Mouse (Mus musculus): ENCODE data around the gene Olfr282.
"Not testable (repeated sequence)": the region's sequence is repeated elsewhere in the genome, so short reads cannot be mapped to it uniquely, and the experiment has no call there.

Gene Olfr282

GRCm38 (mm10) chr15:98430925-98431324, at the start of gene Olfr282:
Gene Olfr282 (plus strand): TSS chr15:98431225.
- not testable (repeated sequence) for DNase-seq (ENCODE audit: low spot score in 2 of 2)

- no peak for DNase-seq (ENCODE audit: low spot score in 2 of 2)
Measured at GRCm38 (mm10) chr15:98387621-98388020, 43.4 kb upstream of the Olfr282 start.

DNA sequence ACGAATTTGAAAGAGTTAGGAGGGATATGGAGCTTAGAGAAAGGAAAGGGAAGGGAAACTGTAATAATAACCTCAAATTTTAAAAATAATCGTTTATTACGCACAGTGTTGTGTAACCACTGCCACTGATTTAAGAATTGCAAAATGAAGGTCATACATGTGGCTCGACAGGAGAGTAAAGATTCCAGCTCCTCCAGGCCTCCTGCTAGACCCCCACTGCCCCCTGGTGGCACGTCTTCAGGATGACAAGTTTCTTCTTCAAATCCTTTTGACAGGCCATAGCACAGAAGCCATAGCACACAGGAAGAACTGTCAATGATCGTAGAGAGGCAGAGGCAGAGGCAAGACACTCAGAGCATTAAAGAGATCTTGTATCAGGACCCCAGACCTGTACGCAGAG, 41.2 kb upstream of the Olfr282 start:
- peak; percentile 25 to 66 for DNase-seq (ENCODE audit: low spot score in 2 of 2)

DNA sequence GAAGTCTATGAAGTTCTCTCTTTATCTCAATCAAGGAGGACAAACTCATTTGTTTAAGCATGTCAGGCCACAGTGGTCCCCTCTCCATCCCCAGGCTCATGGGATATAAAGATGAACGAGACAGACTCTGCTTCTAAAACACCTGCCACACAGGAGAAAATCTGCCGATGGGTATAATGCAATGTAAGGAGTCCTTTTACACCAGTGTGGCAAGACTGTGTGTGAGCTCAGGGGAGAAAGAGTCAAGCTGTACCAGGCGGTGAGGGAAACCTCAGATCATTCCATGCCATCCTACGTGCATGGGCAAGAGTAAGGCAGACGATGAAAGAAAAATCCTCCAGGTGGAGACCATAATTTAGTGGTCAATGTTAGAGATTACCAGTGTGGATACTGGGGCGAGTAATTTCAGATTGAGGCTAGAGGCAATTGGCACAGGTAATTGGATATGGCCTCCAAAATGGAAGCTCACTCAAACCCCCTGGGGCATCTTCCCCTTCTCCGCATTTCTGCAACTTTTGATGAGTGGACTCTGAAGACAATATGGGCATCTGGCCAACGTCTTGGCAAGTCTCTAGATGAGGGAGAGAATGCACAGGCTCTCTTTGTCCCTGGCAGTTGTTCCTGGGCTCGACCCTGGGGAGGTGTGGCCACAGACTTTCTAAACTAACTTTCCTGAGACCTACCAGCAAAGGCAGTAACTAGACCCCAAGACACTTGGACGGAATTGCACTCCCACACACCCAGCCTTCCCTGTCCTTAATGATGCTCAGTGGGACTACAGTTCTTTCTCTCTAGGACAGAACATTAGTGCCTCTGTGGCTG, 39.7 kb upstream of the Olfr282 start:
- no peak for DNase-seq (ENCODE audit: low spot score in 2 of 2)

GRCm38 (mm10) chr15:98391903-98392187, 39.2 kb upstream of the Olfr282 start:
- no peak for DNase-seq (ENCODE audit: low spot score in 2 of 2)

- no peak for DNase-seq (ENCODE audit: low spot score in 2 of 2)
Measured at GRCm38 (mm10) chr15:98397136-98397535, 33.9 kb upstream of the Olfr282 start.

DNA sequence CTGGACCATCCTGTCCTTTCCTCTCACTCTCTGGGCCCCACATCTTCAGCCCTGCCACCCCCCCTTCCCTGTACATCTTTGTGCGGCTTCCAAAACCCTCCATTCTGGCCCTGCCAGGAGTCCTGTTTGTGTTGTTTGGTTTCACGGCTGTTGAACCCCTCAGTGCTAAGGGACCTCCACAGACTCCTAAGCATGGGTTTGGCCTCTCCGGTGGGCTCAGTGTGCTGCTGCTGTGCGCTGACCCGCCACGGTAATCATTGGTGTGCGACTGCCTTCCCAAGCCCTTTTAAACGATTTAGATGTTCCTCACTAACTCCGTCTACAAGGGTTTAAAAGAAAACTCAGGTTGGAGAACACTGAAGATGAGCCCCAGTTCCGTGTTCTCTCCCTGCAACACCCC, 28.7 kb upstream of the Olfr282 start:
- DNase-seq (ENCODE audit: low spot score in 2 of 2) = no peak

GRCm38 (mm10) chr15:98408406-98409060, 22.5 kb upstream of the Olfr282 start:
- DNase-seq (ENCODE audit: low spot score in 2 of 2) = peak in 1 of 2 experiments; percentile 25

DNA sequence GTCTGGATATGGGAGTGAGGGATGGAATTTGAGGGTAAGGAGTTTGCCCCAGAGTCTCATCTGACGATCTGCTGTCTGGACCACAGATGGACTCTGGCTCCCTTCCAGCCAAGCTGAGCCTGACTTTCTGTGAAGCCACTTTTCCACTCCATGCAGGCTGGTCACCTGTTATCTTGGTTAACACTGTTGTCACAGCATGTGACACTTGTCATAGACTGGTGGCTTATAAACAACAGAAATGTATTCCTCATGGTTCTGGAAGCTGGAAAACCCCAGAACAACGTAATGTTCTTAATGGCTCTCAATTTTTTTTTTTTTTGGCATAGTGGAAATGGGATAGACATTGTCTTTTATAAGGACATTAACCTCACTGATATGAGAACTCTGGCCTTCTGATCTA, 21.4 kb upstream of the Olfr282 start:
- DNase-seq (ENCODE audit: low spot score in 2 of 2) = no peak

GRCm38 (mm10) chr15:98410249-98410648, 20.8 kb upstream of the Olfr282 start:
- no peak for DNase-seq (ENCODE audit: low spot score in 2 of 2)

DNA sequence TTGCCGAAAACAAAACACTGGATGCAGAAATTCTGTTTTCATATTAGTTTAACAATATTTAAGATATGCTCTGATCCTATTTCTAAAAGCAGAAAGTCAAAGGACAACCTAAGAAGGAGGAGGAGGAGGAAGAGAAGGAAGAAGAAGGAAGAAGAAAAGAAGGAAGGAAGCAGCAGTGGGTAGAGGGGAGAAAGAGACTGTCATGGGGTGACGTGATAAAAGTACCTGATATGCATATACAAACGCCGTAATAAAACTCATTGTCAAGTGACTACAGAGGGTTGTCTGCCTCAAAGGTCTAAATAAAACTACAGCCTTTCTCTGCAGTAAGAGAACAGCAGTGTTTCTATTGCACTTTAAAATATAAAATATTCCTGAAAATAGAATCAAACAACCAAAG, 15.0 kb upstream of the Olfr282 start:
- no peak for DNase-seq (ENCODE audit: low spot score in 2 of 2)

GRCm38 (mm10) chr15:98416802-98417201, 14.2 kb upstream of the Olfr282 start:
- DNase-seq (ENCODE audit: low spot score in 2 of 2) = not testable (repeated sequence)

GRCm38 (mm10) chr15:98417285-98417684, 13.7 kb upstream of the Olfr282 start:
- not testable (repeated sequence) for DNase-seq (ENCODE audit: low spot score in 2 of 2)

GRCm38 (mm10) chr15:98418096-98418495, 12.9 kb upstream of the Olfr282 start:
- no peak for DNase-seq (ENCODE audit: low spot score in 2 of 2)

GRCm38 (mm10) chr15:98420897-98421296, 10.1 kb upstream of the Olfr282 start:
- no peak for DNase-seq (ENCODE audit: low spot score in 2 of 2)

DNA sequence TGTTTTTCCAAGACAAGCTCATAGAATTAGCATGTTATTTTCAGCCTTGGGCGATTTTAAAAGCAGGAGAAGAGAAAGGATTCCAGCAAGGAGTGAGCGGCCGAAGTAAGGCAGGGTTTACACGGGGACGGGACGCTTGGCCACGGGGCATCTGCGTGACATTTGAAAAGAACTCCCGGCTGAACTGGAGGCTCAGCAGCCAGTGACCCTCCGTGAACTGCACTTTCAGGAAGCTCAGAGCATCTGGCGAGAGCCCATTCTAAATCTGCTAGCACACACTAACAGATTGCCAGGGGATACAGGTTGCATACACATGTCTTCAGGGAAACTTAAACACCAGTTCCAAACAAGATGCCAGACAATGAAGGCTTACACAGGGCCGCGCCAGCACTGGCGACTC, 6.7 kb upstream of the Olfr282 start:
- DNase-seq (ENCODE audit: low spot score in 2 of 2) = no peak

DNA sequence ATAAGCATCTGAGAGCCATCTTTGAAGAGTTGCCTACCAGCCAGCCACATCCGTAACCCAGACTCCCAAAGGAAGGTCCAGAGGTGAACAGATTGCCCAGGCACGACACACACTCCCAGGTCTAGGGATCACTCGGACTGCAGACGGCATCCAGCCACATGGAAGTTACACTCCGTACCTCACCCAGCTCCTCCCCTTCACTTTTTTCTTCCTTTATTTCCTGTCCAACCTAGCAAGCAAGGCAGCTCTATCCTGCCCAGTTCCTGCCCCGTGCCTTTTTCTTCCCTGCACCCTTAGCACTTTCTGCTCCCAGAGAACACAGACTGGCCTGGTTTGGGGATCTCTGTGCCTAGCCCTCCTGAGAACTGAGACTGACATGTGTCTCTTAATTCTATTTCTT, 6.3 kb upstream of the Olfr282 start:
- DNase-seq (ENCODE audit: low spot score in 2 of 2) = no peak

DNA sequence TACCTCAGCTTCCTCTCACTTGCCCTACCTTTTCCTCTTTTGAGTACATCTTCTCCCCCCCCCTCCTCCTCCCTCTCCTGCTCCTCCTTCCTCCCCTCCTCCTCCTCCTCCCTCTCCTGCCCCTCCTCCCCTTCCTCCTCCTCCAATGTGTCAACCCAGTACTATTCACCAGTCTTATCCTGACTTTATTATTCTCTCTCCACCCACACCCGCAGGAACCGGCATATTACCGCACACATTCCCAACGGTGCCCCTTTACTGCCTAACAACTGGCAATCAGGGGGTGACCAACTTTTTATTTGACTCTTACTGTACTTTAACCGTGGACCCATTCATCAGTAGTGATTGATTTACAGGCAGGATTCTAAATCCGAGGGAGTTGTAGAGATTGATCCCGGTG, 5.8 kb upstream of the Olfr282 start:
- no peak for DNase-seq (ENCODE audit: low spot score in 2 of 2)

DNA sequence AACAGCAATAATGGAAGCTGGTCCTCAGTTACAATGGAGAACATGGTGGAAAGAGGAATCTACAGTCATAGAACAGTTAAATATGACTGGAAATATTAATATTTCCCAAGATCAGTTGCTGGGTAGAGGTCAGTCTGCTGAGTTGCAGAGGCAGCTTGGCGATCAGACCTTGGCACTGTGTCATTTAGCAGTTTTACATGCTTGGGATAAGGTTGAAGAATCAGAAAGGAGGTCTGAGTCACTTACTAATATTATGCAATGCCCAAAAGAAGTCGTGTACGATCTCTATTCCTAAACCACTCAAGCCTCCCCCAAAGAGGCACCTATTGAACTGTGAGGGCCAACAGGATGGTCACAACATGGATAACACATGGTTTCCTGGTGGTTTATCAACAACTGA, 13.5 kb downstream of the Olfr282 start:
- DNase-seq (ENCODE audit: low spot score in 2 of 2) = no peak

DNA sequence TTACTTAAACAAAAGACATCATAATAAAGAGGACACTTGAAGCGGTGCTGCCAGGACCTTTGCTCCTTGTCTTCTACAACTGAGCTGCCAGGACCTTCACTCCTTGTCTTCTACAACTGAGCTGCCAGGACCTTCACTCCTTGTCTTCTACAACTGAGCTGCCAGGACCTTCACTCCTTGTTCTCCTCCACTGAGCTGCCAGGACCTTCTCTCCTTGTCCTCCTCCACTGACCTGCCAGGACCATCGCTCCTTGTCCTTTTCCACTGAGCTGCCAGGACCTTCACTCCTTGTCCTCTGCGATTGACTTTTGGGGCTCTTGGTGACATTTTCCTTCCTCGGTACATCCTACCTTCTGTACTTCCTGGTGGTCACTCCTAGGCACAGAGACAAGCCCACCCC, 17.5 kb downstream of the Olfr282 start:
- no peak for DNase-seq (ENCODE audit: low spot score in 2 of 2)

DNA sequence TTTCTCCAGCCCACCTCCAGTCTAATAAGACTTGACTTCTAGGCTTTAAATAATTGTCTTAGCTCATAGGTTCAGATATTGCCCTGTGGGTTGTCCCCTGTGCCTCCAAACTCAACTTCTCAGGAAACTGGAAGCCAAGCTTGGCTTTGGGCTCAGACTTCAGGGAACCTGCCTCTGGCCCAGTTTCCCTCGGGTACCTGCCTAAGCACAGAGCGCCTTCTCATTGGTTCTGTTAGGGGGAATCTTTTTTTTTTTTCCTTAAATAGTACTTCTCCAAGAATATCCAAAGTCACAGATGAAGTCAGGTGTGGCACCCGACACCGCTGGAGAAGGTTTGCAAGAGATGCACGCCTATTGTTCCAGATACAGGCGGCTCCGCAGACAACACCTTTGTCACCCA, 21.3 kb downstream of the Olfr282 start, which contains the start of gene Olfr281:
Gene Olfr281, plus strand, starts transcription at position 301 of the 400 bp plus-strand sequence.
- no peak for DNase-seq (ENCODE audit: low spot score in 2 of 2)

- no peak for DNase-seq (ENCODE audit: low spot score in 2 of 2)
Measured at GRCm38 (mm10) chr15:98469596-98469995, 38.6 kb downstream of the Olfr282 start, which contains the start of gene OR5BS1P. Gene OR5BS1P (plus strand): TSS chr15:98469896.

DNA sequence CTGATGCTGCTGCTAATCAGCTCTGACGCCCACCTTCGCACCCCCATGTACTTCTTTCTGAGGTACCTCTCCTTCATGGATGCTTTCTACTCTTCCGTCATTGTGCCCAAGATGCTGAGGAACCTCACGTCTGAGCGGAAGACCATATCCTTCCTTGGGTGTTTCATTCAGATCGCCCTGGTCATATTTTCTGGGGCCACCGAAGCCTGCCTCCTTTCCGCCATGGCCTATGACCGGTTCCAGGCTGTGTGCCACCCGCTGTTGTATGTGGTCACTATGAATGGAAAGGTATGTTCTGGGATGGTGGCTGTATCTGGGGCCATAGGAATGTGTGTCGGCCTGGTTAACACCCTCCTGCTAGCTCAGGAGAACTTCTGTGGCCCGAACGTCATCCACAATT, 40.5 kb downstream of the Olfr282 start:
- DNase-seq (ENCODE audit: low spot score in 2 of 2) = no peak

Data from frontal cortex, postnatal 10 days (tissue).